Mouse (Mus musculus) forebrain, embryonic 10.5 days (tissue): ENCODE data around the gene Hist1h2bk. TPM values are rescaled to one million over a fixed set of nuclear protein-coding genes. Genes with fewer than 3 reads are reported as not detected.
"Not testable (repeated sequence)": the region's sequence is repeated elsewhere in the genome, so short reads cannot be mapped to it uniquely, and the experiment has no call there.

Source experiments
- DNase-seq: peaks from one replicate; pipeline ENCODE4 v3.0.0-alpha.2; 2017; ENCODE audit warnings: low spot score; ENCODE audit errors: extremely low spot score
- H3K27ac ChIP-seq: fragments of 300-500 bp; sonication (generic); 2 replicates; pipeline ENCODE4 v1.5.1; 2016; ENCODE audit warnings: mild to moderate bottlenecking
- H3K27me3 ChIP-seq: fragments of 300-500 bp; sonication (generic); 2 replicates; pipeline ENCODE4 v1.6.1; 2016; ENCODE audit warnings: mild to moderate bottlenecking; ENCODE audit not compliant: poor library complexity, severe bottlenecking
- H3K36me3 ChIP-seq: fragments of 300-500 bp; sonication (generic); replicated peaks from 2 replicates; pipeline ENCODE4 v1.6.1; 2016; ENCODE audit warnings: mild to moderate bottlenecking, moderate library complexity
- H3K4me1 ChIP-seq: fragments of 300-500 bp; sonication (generic); 2 replicates; pipeline ENCODE4 v1.6.1; 2016
- H3K4me3 ChIP-seq: fragments of 300-500 bp; sonication (generic); 2 replicates; pipeline ENCODE4 v1.5.1; 2016; ENCODE audit warnings: mild to moderate bottlenecking, moderate library complexity
- H3K9me3 ChIP-seq: fragments of 300-500 bp; sonication (generic); 2 replicates; pipeline ENCODE4 v1.6.1; 2016; ENCODE audit warnings: mild to moderate bottlenecking, moderate library complexity
- whole genome bisulfite sequencing: fragments of 180-500 bp; shearing (Covaris S2); methylation state at CpG from one replicate; pipeline ENCODE4 v1.1.7; 2016; 5-methylcytosine and 5-hydroxymethylcytosine counted together
- polyA plus RNA-seq: library from polyadenylated mRNA; unstranded; fragments of >200 nt; fragmentation: Nextera tagmentation; extraction: Ambion mirVana; gene quantifications from 2 replicates; pipeline ENCODE4 v1.2.1, GENCODE M21; 2016

The Hist1h2bk gene
- 6.4 and 7.7 TPM in 2 replicates for polyA plus RNA-seq

DNA sequence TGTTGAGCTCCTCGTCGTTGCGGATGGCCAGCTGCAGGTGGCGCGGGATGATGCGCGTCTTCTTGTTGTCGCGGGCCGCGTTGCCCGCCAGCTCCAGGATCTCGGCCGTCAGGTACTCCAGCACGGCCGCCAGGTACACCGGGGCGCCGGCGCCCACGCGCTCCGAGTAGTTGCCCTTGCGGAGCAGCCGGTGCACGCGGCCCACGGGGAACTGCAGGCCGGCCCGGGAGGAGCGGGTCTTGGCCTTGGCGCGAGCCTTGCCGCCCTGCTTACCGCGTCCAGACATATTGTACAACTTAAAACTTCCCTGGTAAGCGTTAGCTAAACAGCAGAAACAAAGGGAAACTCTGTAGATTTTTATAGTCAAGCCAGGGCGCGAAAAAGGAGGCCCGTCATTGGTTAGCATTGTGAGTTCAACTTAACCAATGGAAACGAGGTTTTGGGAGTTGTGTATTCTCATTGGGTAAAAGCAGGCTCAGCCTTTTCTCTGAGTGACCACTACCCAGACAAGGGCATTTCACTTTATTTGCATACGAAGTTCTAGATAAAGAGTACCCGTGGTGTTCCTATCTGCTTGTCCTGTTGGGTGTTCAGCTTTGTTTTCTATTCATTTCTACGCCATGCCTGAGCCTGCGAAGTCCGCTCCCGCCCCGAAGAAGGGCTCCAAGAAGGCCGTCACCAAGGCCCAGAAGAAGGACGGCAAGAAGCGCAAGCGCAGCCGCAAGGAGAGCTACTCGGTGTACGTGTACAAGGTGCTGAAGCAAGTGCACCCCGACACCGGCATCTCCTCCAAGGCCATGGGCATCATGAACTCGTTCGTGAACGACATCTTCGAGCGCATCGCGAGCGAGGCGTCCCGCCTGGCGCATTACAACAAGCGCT, at the start of gene Hist1h2bk, which contains the start of gene Hist1h2ah:
Hist1h2bk (plus strand) TSS at position 604 of the 882 bp plus-strand sequence.
Hist1h2ah (minus strand) TSS at position 302 of the 882 bp plus-strand sequence.
- WGBS: 0% methylated on average over 29 of the region's 69 CpGs
- H3K36me3 ChIP-seq: not testable (repeated sequence)
- H3K4me1 ChIP-seq: peaks cover 47% of the 10 kb centered on the region

DNA sequence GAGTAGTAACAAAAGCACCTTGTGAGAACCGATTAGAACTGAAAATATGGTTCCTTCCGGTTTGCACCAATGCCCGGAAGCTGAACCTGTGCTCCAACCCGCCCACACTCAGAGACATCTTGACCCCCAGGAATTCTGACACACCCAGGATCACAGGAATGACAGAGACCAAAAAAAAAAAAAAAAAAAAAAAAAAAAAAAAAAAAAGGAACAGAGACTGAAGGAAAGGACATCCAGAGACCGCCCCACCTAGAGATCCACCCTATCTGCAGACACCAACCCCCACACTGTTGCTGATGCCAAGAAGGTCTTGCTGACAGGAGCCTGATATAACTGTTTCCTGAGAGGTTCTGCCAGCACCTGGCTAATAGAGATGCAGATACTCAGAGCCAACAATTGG, 43.1 kb upstream of the Hist1h2bk start:
- no peak overlapping the region for H3K4me3 ChIP-seq
- DNase-seq: no peak
- peaks cover 31% of the 10 kb centered on the region for H3K4me1 ChIP-seq
- no peaks in the 10 kb centered on the region for H3K9me3 ChIP-seq
- H3K27ac ChIP-seq: no peak overlapping the region
- WGBS: 83% methylated on average over 5 of the region's 5 CpGs
- peaks cover 46% of the 10 kb centered on the region for H3K27me3 ChIP-seq
- H3K36me3 ChIP-seq: no peaks in the 10 kb centered on the region

More for the DNA sequence above, at the start of gene Hist1h2bk, which contains the start of gene Hist1h2ah:
- not testable (repeated sequence) for H3K9me3 ChIP-seq, H3K27me3 ChIP-seq
- peak within 1 kb of the TSS; percentile 96 for H3K27ac ChIP-seq
- H3K4me3 ChIP-seq: peak within 1 kb of the TSS; percentile 58
- peak; percentile 88 for DNase-seq

DNA sequence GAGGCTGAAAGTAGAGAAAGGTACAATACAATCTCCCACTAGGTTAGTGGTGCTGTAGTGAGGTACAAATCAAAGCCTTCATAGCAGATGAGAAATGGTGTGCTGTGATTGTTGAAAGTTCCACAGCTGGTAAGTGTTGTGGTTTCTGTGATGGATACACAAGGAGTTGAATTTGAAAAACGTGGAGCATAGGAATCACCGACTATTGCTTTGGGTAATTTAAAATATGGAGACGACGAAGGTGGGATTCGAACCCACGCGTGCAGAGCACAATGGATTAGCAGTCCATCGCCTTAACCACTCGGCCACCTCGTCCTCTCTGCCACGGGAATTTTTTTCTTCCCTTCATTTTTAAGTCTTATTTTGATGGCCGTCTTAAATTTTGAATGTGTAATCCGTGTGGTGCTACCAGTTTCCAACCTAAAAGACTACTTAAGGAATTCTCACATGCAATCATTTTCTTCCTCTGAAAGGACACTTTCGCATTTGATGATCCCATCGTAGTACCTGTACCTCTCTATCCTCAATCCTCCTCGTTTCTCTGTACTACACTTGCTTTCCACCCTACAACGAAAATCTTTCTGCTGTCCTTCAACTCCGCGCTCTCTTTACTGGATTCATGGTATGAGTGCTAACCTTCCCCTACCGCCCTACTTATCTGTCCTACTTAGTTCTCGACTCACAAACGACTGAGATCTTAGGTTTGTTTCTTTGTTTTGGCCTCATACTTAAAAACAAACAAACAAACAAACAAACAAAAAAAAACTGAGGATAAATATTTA, 41.5 kb upstream of the Hist1h2bk start:
- H3K9me3 ChIP-seq: no peaks in the 10 kb centered on the region
- peaks cover 37% of the 10 kb centered on the region for H3K4me1 ChIP-seq
- H3K27ac ChIP-seq: no peak overlapping the region
- no peaks in the 10 kb centered on the region for H3K36me3 ChIP-seq
- peaks cover 59% of the 10 kb centered on the region for H3K27me3 ChIP-seq
- DNase-seq: peak; percentile 80
- WGBS: 0% methylated on average over 22 of the region's 22 CpGs
- peak overlapping the region; percentile 58 for H3K4me3 ChIP-seq

DNA sequence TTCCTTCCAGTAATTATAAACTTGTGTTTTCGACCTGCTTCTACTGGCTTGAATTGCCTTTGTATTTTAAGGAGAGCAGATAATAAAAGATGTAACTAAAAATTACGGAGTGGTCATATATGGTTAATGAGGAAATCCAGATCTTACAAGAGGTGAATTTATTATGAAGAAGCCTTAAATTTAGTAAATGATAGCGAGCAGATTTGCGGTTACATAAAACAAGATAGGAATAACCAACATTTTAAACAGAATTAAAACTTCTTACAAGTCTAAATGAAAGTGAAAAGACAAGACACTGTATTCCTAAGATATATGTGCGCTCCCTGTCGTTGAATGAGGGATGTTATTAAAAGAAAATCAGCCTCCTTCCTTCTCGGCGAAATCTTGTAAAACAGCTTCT, 40.8 kb upstream of the Hist1h2bk start:
- Histone ChIP-seq H3K36me3 (no peaks in the 10 kb centered on the region), H3K27ac (no peak overlapping the region), H3K27me3 (peaks cover 67% of the 10 kb centered on the region), H3K4me3 (peak overlapping the region; percentile 58), H3K4me1 (peaks cover 37% of the 10 kb centered on the region), H3K9me3 (no peaks in the 10 kb centered on the region)
- DNase-seq: no peak
- WGBS: 4% methylated on average over 8 of the region's 8 CpGs

DNA sequence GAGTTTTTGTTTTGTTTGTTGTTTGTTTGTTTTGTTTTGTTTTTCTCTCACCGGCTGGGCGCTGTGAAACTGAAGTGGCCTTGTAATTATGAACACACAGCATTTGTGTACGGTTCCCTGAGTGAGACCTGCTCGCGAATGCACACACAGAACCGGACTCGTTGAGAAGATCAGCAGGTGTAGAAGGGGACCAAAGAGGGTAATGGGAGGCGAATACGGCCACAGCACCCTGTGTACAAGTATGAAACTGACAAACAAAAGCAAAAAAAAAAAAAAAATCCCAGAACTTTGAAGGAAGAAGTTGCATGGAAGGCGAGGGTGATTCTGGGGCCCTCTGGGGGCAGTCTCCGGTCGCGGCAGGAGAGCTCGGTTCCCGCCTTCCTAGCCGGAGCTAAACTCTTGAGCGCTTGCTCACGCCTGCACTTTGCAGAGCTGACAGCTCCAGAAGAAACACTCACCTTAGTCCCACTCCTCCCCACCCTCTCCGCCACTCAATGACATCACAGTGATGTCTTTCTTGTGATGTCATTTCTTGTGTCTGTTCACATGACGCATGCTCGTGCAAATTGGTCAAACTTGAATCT, 40.2 kb upstream of the Hist1h2bk start:
- H3K4me3 ChIP-seq: peak overlapping the region; percentile 58
- no peak overlapping the region for H3K27ac ChIP-seq
- H3K27me3 ChIP-seq: peaks cover 72% of the 10 kb centered on the region
- H3K36me3 ChIP-seq: no peaks in the 10 kb centered on the region
- WGBS: 1% methylated on average over 21 of the region's 21 CpGs
- peak; percentile 57 for DNase-seq
- no peaks in the 10 kb centered on the region for H3K9me3 ChIP-seq
- peaks cover 37% of the 10 kb centered on the region for H3K4me1 ChIP-seq

DNA sequence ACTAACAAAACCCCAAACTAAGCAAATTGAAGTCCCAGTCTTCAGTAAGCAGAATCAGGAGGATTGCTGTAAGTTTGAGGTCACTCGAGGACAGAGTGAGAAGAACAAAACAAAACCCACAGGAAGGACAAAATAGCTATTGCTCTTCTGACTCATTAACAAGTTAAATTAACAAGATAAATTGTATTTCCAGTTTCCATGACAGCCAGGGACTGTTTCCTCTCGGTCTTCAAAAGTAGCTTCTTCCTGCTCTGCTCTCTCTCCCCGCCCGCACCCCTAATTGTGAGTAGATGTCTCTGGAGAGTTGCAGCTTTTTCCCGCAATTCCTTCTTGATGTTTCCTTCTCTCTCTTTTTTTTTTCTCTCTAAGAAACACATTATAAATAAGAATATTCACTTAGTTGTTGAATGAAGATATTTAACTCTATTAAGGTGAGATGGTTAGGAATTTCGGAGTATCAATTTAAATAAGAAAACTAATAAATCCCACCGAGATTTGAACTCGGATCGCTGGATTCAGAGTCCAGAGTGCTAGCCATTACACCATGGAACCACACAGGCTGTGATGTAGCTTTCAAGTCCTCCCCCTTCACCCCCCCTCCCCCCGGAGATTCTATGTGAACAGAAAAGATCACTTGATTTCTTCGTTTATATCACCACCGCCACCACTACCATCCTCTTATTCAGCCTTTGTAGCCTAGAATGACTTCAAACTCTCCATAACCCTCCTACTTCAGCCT, 39.4 kb upstream of the Hist1h2bk start:
- no peaks in the 10 kb centered on the region for H3K9me3 ChIP-seq
- H3K4me3 ChIP-seq: peak overlapping the region; percentile 58
- peaks cover 37% of the 10 kb centered on the region for H3K4me1 ChIP-seq
- DNase-seq: peak; percentile 78
- H3K27me3 ChIP-seq: peaks cover 75% of the 10 kb centered on the region
- 2% methylated on average over 12 of the region's 12 CpGs for WGBS
- H3K27ac ChIP-seq: no peak overlapping the region
- H3K36me3 ChIP-seq: no peaks in the 10 kb centered on the region

DNA sequence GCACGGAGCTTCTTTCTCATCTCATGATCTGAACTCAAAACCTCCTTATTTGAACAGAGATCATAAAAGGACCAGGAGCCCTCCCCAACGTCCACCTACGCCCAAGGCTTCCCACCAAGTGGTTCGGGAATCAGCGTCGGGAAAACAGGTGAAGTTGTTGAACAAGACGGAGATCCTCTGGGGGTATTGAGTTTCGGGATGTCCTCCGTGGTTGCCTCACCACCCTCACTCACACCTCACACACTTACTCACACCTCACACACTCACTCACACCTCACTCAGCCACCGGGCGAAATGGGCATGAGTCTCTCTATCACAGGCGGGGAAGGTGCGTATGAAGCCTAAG, 38.9 kb upstream of the Hist1h2bk start:
- peaks cover 77% of the 10 kb centered on the region for H3K27me3 ChIP-seq
- no peaks in the 10 kb centered on the region for H3K36me3 ChIP-seq
- H3K9me3 ChIP-seq: no peaks in the 10 kb centered on the region
- peaks cover 37% of the 10 kb centered on the region for H3K4me1 ChIP-seq
- 0% methylated on average over 13 of the region's 13 CpGs for WGBS
- H3K27ac ChIP-seq: no peak overlapping the region
- peak; percentile 44 for DNase-seq
- H3K4me3 ChIP-seq: peak overlapping the region; percentile 58

DNA sequence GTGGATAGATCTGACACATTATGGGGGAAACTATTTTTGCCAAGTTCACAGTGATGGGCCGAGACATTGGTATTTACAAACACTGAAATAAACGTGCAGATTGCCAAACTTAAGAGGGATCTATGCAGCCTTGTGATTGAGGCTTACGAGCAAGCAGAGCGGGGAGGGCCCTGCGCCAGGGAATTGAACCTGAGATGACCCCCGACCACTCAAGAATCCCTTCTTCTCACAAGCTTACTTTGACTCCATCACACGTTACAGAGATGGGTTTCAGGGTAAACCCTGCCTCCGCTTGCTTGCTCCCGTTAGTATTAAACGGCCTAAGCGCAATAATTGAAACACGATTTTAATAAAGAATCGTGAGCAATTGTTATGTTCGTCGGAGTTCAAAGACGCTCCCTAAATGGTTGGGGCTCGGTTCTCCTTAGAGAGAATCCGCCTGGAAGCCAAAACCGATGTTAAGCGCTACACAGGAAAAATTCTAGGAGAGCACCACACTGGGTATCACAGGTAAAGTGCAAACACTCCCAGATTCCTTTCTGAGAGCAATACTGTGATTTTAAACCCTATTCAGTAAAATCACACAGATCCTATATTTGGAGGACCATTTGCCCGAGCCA, 38.4 kb upstream of the Hist1h2bk start:
- H3K4me1 ChIP-seq: peaks cover 37% of the 10 kb centered on the region
- H3K27me3 ChIP-seq: peaks cover 82% of the 10 kb centered on the region
- no peak overlapping the region for H3K27ac ChIP-seq
- H3K36me3 ChIP-seq: no peaks in the 10 kb centered on the region
- peak overlapping the region; percentile 58 for H3K4me3 ChIP-seq
- WGBS: under 1% methylated on average over 21 of the region's 21 CpGs
- no peak for DNase-seq
- no peaks in the 10 kb centered on the region for H3K9me3 ChIP-seq

DNA sequence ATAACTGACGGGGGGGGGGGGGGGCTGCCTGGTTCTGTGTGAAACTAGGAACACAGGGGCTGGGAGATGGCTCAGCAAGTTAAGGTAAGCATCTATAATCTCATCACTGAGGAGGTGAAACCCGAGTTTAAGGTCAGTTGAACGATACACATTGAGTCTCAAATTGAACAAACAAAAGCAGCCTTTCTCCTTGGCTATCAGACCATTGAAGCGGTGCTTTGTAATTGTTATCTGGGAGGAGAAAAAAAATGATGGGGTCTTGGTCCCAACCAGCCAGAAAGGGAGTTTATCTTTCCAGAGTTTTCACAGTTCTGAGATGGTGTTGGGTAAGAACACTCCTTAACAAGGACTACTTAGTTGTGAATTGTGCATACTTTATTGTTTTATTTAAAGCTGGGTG, 37.8 kb upstream of the Hist1h2bk start:
- 4% methylated on average over 4 of the region's 4 CpGs for WGBS
- Histone ChIP-seq H3K4me3 (peak overlapping the region; percentile 58), H3K27ac (no peak overlapping the region), H3K9me3 (no peaks in the 10 kb centered on the region), H3K4me1 (peaks cover 37% of the 10 kb centered on the region), H3K27me3 (peaks cover 84% of the 10 kb centered on the region), H3K36me3 (no peaks in the 10 kb centered on the region)
- no peak for DNase-seq

DNA sequence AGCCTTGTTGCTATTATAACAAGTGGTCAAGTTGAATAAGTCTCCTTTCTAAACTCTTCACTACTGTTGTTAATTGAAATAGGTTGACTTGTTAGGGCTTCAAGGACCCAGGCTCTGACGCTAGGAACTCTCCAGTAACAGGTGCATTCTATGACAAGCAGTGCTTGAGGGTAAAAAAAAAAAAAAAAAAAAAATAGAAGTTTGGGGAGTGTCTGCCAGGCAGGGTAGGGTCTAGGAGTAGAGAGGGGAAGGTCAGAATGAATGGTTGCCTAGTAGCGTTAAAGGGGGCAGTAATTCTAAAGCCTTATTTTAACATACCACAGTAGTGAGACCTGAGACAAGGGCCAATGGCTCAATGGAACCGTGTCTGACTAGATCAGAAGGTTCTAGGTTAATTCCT, 37.3 kb upstream of the Hist1h2bk start:
- Histone ChIP-seq H3K27ac (no peak overlapping the region), H3K4me1 (peaks cover 37% of the 10 kb centered on the region), H3K36me3 (no peaks in the 10 kb centered on the region), H3K9me3 (no peaks in the 10 kb centered on the region), H3K4me3 (no peak overlapping the region), H3K27me3 (peaks cover 87% of the 10 kb centered on the region)
- 22% methylated on average over 3 of the region's 3 CpGs for WGBS
- no peak for DNase-seq

DNA sequence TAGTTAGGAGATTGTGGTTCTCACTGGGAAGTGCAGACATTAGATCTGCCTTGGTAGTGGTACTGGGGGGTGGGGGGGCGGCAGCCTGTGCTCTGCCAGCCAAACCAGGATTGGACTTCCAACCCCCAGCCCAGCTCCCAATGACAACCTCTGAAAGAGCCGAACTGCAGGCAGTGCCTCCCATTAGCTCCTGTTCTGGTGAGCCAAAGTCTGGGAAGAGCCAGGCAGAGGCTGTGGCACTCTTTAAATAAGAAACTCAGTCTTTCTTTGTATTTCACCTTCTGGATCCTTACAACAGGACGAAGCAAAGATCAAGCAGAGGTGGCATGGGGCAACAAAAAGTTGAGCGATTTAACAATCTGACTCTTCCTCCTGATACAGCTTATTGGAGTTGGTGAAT, 36.5 kb upstream of the Hist1h2bk start:
- Histone ChIP-seq H3K36me3 (no peaks in the 10 kb centered on the region), H3K9me3 (no peaks in the 10 kb centered on the region), H3K4me1 (peaks cover 37% of the 10 kb centered on the region), H3K4me3 (no peak overlapping the region), H3K27ac (no peak overlapping the region), H3K27me3 (peaks cover 90% of the 10 kb centered on the region)
- DNase-seq: no peak
- 40% methylated on average over 4 of the region's 4 CpGs for WGBS

DNA sequence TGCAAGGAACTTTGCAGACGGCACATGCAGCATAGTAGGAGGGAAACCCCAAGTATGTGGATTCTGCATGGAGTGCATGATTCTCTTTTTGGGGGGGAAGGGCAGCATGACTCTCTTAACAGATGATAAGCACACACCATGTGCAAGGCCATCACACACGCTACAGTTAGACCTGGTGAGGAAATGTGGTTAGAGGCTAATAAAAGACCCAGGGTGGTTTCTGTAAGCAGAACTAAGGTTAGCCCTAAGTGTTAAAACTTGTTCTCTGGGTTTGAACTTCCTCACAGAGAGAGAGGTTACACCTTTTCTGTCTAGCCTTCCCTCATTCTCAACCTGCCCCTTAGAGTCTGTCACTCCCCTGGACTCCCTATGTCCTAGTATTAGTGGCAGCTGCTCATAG, 34.3 kb upstream of the Hist1h2bk start:
- Histone ChIP-seq H3K36me3 (no peaks in the 10 kb centered on the region), H3K4me3 (no peak overlapping the region), H3K9me3 (no peaks in the 10 kb centered on the region), H3K27ac (no peak overlapping the region), H3K27me3 (peaks cover 100% of the 10 kb centered on the region), H3K4me1 (peaks cover 27% of the 10 kb centered on the region)
- WGBS: 56% methylated on average over 2 of the region's 2 CpGs
- DNase-seq: no peak
